Mouse (Mus musculus) lung, postnatal 36 days (tissue): ENCODE measurements around the gene Gm10563.
A peak's percentile ranks its signal among the peaks of the same experiment; 100 is the strongest.
"Not testable (repeated sequence)": the region's sequence is repeated elsewhere in the genome, so short reads cannot be mapped to it uniquely, and the experiment has no call there.

Experiments
- DNase-seq: peaks from one replicate; pipeline ENCODE4 v3.0.0; 2022; ENCODE audit warnings: mixed read lengths

Gene Gm10563

GRCm38 (mm10) chr4:155595777-155596176, 49.4 kb downstream of the Gm10563 start:
- DNase-seq, result peak; percentile 53

GRCm38 (mm10) chr4:155593780-155594179, 51.4 kb downstream of the Gm10563 start:
- DNase-seq, result peak; percentile 54

GRCm38 (mm10) chr4:155591012-155591719, 54.0 kb downstream of the Gm10563 start:
- DNase-seq, result peak; percentile 44

- DNase-seq, result no peak
These were observed 55.9 kb downstream of the Gm10563 start for GRCm38 (mm10) chr4:155589356-155589755.

- peak; percentile 32 for DNase-seq
These were observed 62.8 kb downstream of the Gm10563 start for GRCm38 (mm10) chr4:155582279-155582905.

- peak; percentile 73 for DNase-seq
These were observed 64.8 kb downstream of the Gm10563 start for GRCm38 (mm10) chr4:155580420-155580819.

- DNase-seq, result peak; percentile 62
These were observed 66.7 kb downstream of the Gm10563 start for GRCm38 (mm10) chr4:155578336-155579125.

GRCm38 (mm10) chr4:155577741-155578140, 67.5 kb downstream of the Gm10563 start:
- DNase-seq, result no peak

GRCm38 (mm10) chr4:155577132-155577531, 68.1 kb downstream of the Gm10563 start:
- DNase-seq, result no peak

GRCm38 (mm10) chr4:155575521-155575920, 69.7 kb downstream of the Gm10563 start:
- DNase-seq, result no peak

- peak; percentile 27 for DNase-seq
These were observed 70.3 kb downstream of the Gm10563 start for GRCm38 (mm10) chr4:155574931-155575330.

GRCm38 (mm10) chr4:155573876-155574275, 71.3 kb downstream of the Gm10563 start:
- DNase-seq, result no peak

GRCm38 (mm10) chr4:155573155-155573554, 72.1 kb downstream of the Gm10563 start:
- no peak for DNase-seq

GRCm38 (mm10) chr4:155571442-155571841, 73.8 kb downstream of the Gm10563 start:
- peak; percentile 56 for DNase-seq

GRCm38 (mm10) chr4:155570315-155570714, 74.9 kb downstream of the Gm10563 start:
- not testable (repeated sequence) for DNase-seq

GRCm38 (mm10) chr4:155569818-155570217, 75.4 kb downstream of the Gm10563 start:
- DNase-seq, result no peak

- DNase-seq, result no peak
These were observed 76.4 kb downstream of the Gm10563 start for GRCm38 (mm10) chr4:155568632-155569370.

GRCm38 (mm10) chr4:155568170-155568569, 77.0 kb downstream of the Gm10563 start:
- DNase-seq, result peak; percentile 66

GRCm38 (mm10) chr4:155566555-155566954, 78.7 kb downstream of the Gm10563 start:
- DNase-seq, result no peak
